Mouse (Mus musculus) lung, embryonic 15.5 days (tissue): ENCODE data around the gene Eed. TPM values are rescaled to one million over a fixed set of nuclear protein-coding genes. Genes with fewer than 3 reads are reported as not detected.

ENCODE experiments used
- polyA plus RNA-seq: library from polyadenylated mRNA; unstranded; fragments of >200 nt; fragmentation: Nextera tagmentation; extraction: Ambion mirVana; gene quantifications from 2 replicates; pipeline ENCODE4 v1.2.1, GENCODE M21; 2015

Gene Eed
- polyA plus RNA-seq, 1 experiment from 2014 or later = 73.7 TPM

Other genes with a start within 250 kb of the Eed start
- 0.17 and 0.34 TPM in 2 replicates for gene Ccdc81, start 77.4 kb downstream of the Eed start, polyA plus RNA-seq
- gene Hikeshi, start 39.8 kb downstream of the Eed start, polyA plus RNA-seq = 136 and 144 TPM in 2 replicates
- 40.8 and 43.2 TPM in 2 replicates for gene Picalm, start 149.2 kb upstream of the Eed start, polyA plus RNA-seq